Mouse (Mus musculus): Measurements from ENCODE around the gene Myo3b. TPM values are rescaled to one million over a fixed set of nuclear protein-coding genes. Genes with fewer than 3 reads are reported as not detected.

The Myo3b gene
- total RNA-seq, 2 experiments from 2014 or later = not detected

DNA sequence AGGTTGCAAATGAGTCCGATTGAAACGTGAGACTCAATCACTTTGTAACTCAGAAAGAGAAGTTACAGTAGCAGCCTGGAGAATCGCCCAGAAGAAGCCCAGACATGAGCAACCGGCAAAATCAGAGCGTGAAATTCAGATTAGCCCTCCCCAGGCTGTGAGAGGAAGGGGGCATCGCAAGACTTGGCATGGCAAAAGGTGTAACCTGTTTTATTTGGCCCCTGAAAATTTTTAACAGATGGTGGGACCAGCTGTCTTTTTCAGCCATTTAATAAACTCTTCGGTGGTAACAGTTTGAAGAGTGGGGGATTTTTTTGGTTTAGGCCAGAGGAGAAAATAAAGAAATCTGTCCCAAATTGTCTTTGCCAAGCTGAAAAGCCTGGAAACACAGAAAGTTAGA lies 405.2 kb downstream of the Myo3b start:
- DNase-seq (ENCODE audit: low spot score) = no peak

DNA sequence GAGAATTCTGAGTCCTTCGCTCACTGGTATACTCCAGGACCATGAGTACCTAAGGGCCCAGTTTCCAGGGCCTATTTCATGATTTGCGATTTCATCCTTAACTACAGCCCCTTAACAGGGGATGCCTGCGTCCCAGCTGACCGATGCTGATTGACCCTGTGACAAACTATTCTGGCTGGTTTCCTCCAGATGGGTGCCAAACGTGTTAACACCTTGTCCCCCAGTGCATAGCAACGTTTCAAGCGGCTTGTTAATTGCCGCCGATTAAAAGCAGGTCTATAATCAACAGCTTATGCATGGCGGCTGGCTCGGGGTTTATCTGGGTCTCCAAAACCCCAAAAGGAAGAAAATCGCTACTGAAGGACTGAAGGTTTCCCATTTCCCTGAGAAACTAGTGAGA lies 417.3 kb downstream of the Myo3b start:
- no peak for DNase-seq (ENCODE audit: low spot score)

DNA sequence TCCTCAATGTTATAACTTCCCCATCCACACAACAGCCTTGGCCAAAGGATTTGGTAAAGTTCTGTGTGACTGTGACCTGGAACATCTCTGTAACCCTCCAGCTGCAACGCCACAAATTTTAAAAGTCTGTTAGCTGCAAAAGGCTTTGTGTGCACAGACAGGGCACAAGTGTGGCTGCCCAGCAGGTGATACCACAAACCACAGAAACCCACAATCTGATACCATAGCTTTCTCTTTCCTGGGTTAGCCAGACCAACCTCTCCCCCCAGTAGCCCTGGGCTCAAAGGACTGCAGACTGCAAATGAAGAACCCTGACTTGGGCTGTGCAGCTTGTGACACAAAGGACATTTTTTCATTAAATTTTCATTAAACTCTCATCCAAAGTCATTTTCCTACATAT lies 424.7 kb downstream of the Myo3b start:
- DNase-seq (ENCODE audit: low spot score) = no peak

GRCm38 (mm10) chr2:70471136-70471535 lies 432.2 kb downstream of the Myo3b start:
- DNase-seq (ENCODE audit: low spot score) = no peak

GRCm38 (mm10) chr2:70471861-70472620 lies 433.1 kb downstream of the Myo3b start:
- no peak for DNase-seq (ENCODE audit: low spot score)

Other genes starting within 250 kb of the Myo3b start
- gene Ccdc173, start 249.6 kb upstream of the Myo3b start, total RNA-seq (2021) = under 1 TPM; 0.45 to 0.50 TPM
- gene Phospho2, start 249.5 kb upstream of the Myo3b start, total RNA-seq (2021) = 10 to 100 TPM; 18.6 to 20.7 TPM
- gene Klhl23, start 217.2 kb upstream of the Myo3b start, total RNA-seq (2021) = 10 to 100 TPM in 1 of 2 experiments, 1 to 10 TPM in 1; 6.8 to 14.5 TPM
- gene Ssb, start 177.6 kb upstream of the Myo3b start, total RNA-seq (2021) = 10 to 100 TPM; 59.8 to 60.6 TPM
- gene Mettl5, start 153.5 kb upstream of the Myo3b start, total RNA-seq (2021) = 10 to 100 TPM; 14.2 to 15.8 TPM
- 100 to 1,000 TPM; 207 to 208 TPM for gene Ubr3, start 141.9 kb upstream of the Myo3b start, total RNA-seq (2021)

Measured in gastrocnemius, adult 18-20 months (tissue).